Mouse (Mus musculus) right cerebral cortex, postnatal 25 days (tissue): Measurements from ENCODE around the gene 4933402N22Rik.
"Not testable (repeated sequence)": the region's sequence is repeated elsewhere in the genome, so short reads cannot be mapped to it uniquely, and the experiment has no call there.

ENCODE experiments used
- DNase-seq: peaks from one replicate; pipeline ENCODE4 v3.0.0; 2022

The 4933402N22Rik gene

DNA sequence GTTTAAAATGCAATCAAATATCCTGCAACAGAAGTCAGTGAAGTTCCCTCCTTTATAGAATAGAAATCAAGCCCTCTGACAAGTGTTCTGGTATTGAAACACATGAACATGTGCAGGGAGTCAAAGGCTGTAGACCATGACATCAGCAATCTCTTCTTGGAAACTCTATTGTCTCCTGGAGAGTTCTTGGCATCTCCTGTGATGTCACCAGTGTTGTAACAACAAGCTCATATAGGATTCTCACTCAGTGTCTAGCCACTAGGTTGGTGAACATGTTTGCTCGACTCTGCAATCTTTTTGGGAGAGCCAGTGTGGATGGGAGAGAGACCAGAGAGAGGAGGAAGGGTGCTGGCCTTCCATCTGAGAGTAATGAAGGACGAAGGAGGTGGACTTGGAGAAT is at the start of gene 4933402N22Rik:
Gene 4933402N22Rik (plus strand): TSS at position 301 of the 400 bp plus-strand sequence.
- not testable (repeated sequence) for DNase-seq

DNA sequence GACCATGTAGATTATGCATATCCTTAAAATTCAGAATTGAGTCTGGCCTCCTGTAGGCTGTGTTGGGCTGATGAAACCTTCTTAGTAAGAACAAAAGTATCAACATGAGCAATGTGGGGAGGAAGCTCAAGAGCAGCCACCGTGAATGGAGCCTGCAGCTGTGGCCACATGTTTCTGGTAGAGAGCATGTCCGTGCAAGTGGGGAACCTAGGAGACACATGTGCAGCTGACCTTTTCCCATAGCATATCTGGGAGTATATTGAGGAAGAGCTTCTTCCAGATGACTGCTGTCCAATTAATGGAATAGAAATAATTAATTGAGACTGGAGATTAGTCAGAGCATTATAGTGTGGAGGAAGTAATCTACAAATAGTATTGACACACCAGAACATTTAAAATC is 5.9 kb downstream of the 4933402N22Rik start:
- DNase-seq: not testable (repeated sequence)
